Mouse (Mus musculus): Measurements from ENCODE around the gene Nars2. TPM values are rescaled to one million over a fixed set of nuclear protein-coding genes. Genes with fewer than 3 reads are reported as not detected.

Gene Nars2
- total RNA-seq (2021) (10 to 100 TPM; 17.5 to 18.9 TPM), polyA plus RNA-seq (2012; rRNA removed) (4.1 and 9.1 TPM in 2 replicates)
- long read RNA-seq, transcript Nars2-201 (14 exons, 3,778 nt), result major isoform, 18 of 22 reads
- long read RNA-seq, partial matches to known transcripts, result 1 of 22 reads
- long read RNA-seq, other reads (novel, unspliced or antisense), result 3 of 22 reads

- TF ChIP-seq POLR2A (IDR thresholded peaks at IDR 0.05; ENCODE audit: insufficient read depth, low read depth, low read length) (peak; percentile 98), CTCF (IDR thresholded peaks at IDR 0.05) (peak; percentile 55), EP300 (IDR thresholded peaks at IDR 0.05; ENCODE audit: insufficient read depth, low read depth, low read length) (peak; percentile 71)
- intact Hi-C loops (cut with DNase I), result no loop called here
Measured at GRCm38 (mm10) chr7:96951281-96952051, at the start of gene Nars2. Gene Nars2 (plus strand): TSS chr7:96951505.

DNA sequence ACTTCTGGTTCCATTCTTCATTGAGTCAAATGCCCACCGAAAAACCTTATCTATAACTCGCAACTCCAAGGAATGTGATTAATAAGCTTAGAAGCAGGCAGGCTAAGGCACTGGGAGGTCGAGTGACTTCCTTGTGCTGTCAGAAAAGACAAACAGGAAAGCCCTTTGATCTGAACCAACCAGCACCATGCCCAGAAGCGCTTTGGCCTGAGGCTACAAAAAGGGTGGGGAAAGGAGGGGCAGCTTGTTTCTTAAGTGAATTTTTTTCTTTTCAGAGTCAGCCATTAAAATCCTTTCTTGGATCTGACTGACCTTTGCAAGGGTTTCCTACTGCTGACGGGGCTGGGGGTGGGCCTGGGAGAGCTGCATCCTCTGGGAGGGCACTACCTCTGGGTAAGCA lies 49.1 kb upstream of the Nars2 start:
- H3K79me2 ChIP-seq (replicated peaks; ENCODE audit: control insufficient read depth, insufficient read depth, low read length), result no peaks in the 10 kb centered on the region
- H3K27me3 ChIP-seq (ENCODE audit: control insufficient read depth, insufficient read depth, low read length), result no peaks in the 10 kb centered on the region
- no peaks in the 10 kb centered on the region for H3K4me1 ChIP-seq (ENCODE audit: control insufficient read depth, insufficient read depth, low read length)
- intact Hi-C loops (cut with DNase I), result no loop called here
- H3K9ac ChIP-seq (ENCODE audit: low read depth, low read length), result no peak overlapping the region
- TF ChIP-seq EP300 (IDR thresholded peaks at IDR 0.05; ENCODE audit: insufficient read depth, low read depth, low read length) (no peak), CTCF (IDR thresholded peaks at IDR 0.05) (no peak), POLR2A (IDR thresholded peaks at IDR 0.05; ENCODE audit: insufficient read depth, low read depth, low read length) (no peak)
- 60% methylated on average over 5 of the region's 5 CpGs for WGBS
- DNase-seq, result no peak
- H3K4me3 ChIP-seq, result no peak overlapping the region
- H3K27ac ChIP-seq, result no peak overlapping the region
- H3K36me3 ChIP-seq (ENCODE audit: control insufficient read depth, insufficient read depth, low read length), result no peaks in the 10 kb centered on the region

More at GRCm38 (mm10) chr7:96951281-96952051, at the start of gene Nars2:
- Histone ChIP-seq H3K9ac (ENCODE audit: low read depth, low read length) (peak within 1 kb of the TSS; percentile 73), H3K4me3 (peak within 1 kb of the TSS; percentile 84), H3K4me1 (ENCODE audit: control insufficient read depth, insufficient read depth, low read length) (no peaks in the 10 kb centered on the region; the same call in 1 of the 2 replicates), H3K27ac (peak within 1 kb of the TSS; percentile 86), H3K27me3 (ENCODE audit: control insufficient read depth, insufficient read depth, low read length) (no peaks in the 10 kb centered on the region), H3K36me3 (ENCODE audit: control insufficient read depth, insufficient read depth, low read length) (peaks cover 3% of the 10 kb centered on the region), H3K79me2 (replicated peaks; ENCODE audit: control insufficient read depth, insufficient read depth, low read length) (0 out of 2 replicates have a peak, but pooled peaks cover 1% of the 10 kb centered on the region)
- peak; percentile 91 to 94 for DNase-seq
- under 1% methylated on average over 62 of the region's 62 CpGs for WGBS

DNA sequence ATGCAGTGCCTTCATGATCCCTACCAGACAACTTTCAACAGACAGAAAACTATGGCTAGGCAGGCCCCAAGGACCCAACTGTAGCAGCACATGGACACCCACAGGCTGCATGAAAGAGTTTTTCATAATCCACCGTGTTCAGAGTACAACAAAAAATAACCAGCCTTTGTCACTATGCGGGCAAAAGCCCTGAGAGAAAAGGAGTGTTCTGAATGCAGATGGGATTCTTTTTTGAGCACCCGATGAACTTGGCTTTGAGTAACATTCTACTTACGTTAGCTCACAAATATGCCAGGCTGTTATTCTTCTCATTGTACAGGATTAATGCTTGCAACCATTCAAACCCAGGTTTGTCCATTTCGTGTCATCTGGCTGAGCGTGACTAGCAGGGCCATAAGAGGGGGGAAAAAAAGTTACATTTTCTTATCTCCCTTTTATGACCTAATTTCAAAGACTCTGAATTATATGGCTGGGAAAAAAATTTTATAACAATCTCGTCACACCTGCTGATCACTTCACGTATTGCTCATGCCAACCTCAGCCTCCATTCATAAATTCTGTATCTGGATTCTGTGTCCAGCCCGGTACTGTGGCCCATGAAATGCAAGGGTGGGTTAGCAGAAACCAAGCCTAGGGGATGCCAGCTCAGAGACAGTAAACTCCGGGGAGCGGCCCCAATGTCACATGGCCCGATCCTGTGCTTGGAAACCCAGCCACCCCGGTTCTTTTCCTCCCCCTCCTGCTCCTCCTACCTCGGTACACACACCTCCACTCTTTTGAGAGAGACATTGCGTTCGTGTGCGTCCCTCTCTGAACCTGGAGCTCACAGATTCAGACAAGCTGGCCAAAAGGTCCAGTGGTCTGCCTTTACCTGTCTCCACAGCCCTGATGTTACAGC lies 48.0 kb upstream of the Nars2 start:
- Histone ChIP-seq H3K27ac (no peak overlapping the region), H3K36me3 (ENCODE audit: control insufficient read depth, insufficient read depth, low read length) (no peaks in the 10 kb centered on the region), H3K4me1 (ENCODE audit: control insufficient read depth, insufficient read depth, low read length) (no peaks in the 10 kb centered on the region), H3K9ac (ENCODE audit: low read depth, low read length) (no peak overlapping the region), H3K27me3 (ENCODE audit: control insufficient read depth, insufficient read depth, low read length) (no peaks in the 10 kb centered on the region), H3K4me3 (no peak overlapping the region), H3K79me2 (replicated peaks; ENCODE audit: control insufficient read depth, insufficient read depth, low read length) (no peaks in the 10 kb centered on the region)
- DNase-seq, result no peak
- intact Hi-C loops (cut with DNase I), result no loop called here
- 89% methylated on average over 17 of the region's 17 CpGs for WGBS
- TF ChIP-seq EP300 (IDR thresholded peaks at IDR 0.05; ENCODE audit: insufficient read depth, low read depth, low read length), result no peak

DNA sequence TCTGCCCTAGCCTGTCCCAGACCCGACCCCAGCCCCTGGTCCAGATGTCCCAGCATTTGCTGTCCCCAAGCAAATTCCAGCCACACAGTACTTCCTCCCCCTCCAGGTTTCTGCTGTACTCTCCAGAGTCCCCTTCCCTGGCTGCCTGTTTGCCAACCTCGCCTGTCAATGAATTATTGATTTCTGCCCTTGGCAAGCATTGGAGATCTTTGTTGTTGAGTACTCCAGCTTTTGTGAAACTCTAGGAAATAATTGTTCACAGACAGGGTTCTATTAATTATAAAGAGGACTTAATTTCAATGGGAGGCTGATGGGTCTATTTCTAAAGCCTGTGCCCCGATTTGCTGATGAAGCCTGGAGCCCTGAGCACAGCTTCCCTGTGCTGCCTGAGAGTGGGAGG lies 46.9 kb upstream of the Nars2 start:
- no peak for DNase-seq
- no peak overlapping the region for H3K27ac ChIP-seq
- H3K27me3 ChIP-seq (ENCODE audit: control insufficient read depth, insufficient read depth, low read length), result no peaks in the 10 kb centered on the region
- no peaks in the 10 kb centered on the region for H3K79me2 ChIP-seq (replicated peaks; ENCODE audit: control insufficient read depth, insufficient read depth, low read length)
- no peaks in the 10 kb centered on the region for H3K4me1 ChIP-seq (ENCODE audit: control insufficient read depth, insufficient read depth, low read length)
- no peak overlapping the region for H3K4me3 ChIP-seq
- intact Hi-C loops (cut with DNase I), result no loop called here
- H3K36me3 ChIP-seq (ENCODE audit: control insufficient read depth, insufficient read depth, low read length), result no peaks in the 10 kb centered on the region
- 66% methylated on average over 3 of the region's 3 CpGs for WGBS
- no peak overlapping the region for H3K9ac ChIP-seq (ENCODE audit: low read depth, low read length)
- TF ChIP-seq POLR2A (IDR thresholded peaks at IDR 0.05; ENCODE audit: insufficient read depth, low read depth, low read length) (no peak), CTCF (IDR thresholded peaks at IDR 0.05) (no peak), EP300 (IDR thresholded peaks at IDR 0.05; ENCODE audit: insufficient read depth, low read depth, low read length) (no peak)

GRCm38 (mm10) chr7:96904936-96905335 lies 46.4 kb upstream of the Nars2 start:
- Histone ChIP-seq H3K79me2 (replicated peaks; ENCODE audit: control insufficient read depth, insufficient read depth, low read length) (no peaks in the 10 kb centered on the region), H3K27me3 (ENCODE audit: control insufficient read depth, insufficient read depth, low read length) (no peaks in the 10 kb centered on the region), H3K27ac (no peak overlapping the region), H3K36me3 (ENCODE audit: control insufficient read depth, insufficient read depth, low read length) (no peaks in the 10 kb centered on the region), H3K9ac (ENCODE audit: low read depth, low read length) (no peak overlapping the region), H3K4me1 (ENCODE audit: control insufficient read depth, insufficient read depth, low read length) (no peaks in the 10 kb centered on the region), H3K4me3 (no peak overlapping the region)
- intact Hi-C loops (cut with DNase I), result no loop called here
- no peak for DNase-seq
- TF ChIP-seq POLR2A (IDR thresholded peaks at IDR 0.05; ENCODE audit: insufficient read depth, low read depth, low read length) (no peak), CTCF (IDR thresholded peaks at IDR 0.05) (no peak)
- WGBS, result 92% methylated on average over 1 of the region's 1 CpGs

Measured in heart, adult 2 months (tissue).